Mouse (Mus musculus): Measurements from ENCODE around the gene Atp5h. TPM values are rescaled to one million over a fixed set of nuclear protein-coding genes. Genes with fewer than 3 reads are reported as not detected.

Gene Atp5h
- polyA plus RNA-seq, 1 experiment from 2014 or later = 1,945 TPM

- H3K9ac ChIP-seq (ENCODE audit: low read length) = peak overlapping the region; percentile 60; the same call in 1 of the 2 replicates
- ATAC-seq (replicated peaks; ENCODE audit: extremely low read depth, insufficient read depth, low FRiP score) = no peak
- WGBS = 17% methylated on average over 9 of the region's 9 CpGs
- H3K9me3 ChIP-seq (replicated peaks; ENCODE audit: control insufficient read depth, low read length) = peaks cover 2% of the 10 kb centered on the region; the same call in 1 of the 2 replicates
- H3K27me3 ChIP-seq (ENCODE audit: control insufficient read depth, insufficient read depth, low read length) = no peaks in the 10 kb centered on the region; the same call in 1 of the 2 replicates
- peak overlapping the region; percentile 91 for H3K4me2 ChIP-seq (ENCODE audit: low read depth, low read length)
- H3K36me3 ChIP-seq (ENCODE audit: control insufficient read depth, insufficient read depth) = no peaks in the 10 kb centered on the region
- H3K4me3 ChIP-seq (ENCODE audit: low read length) = peak overlapping the region; percentile 83
- H3K27ac ChIP-seq (ENCODE audit: low read length) = peak overlapping the region; percentile 66
- peaks cover 26% of the 10 kb centered on the region for H3K4me1 ChIP-seq (ENCODE audit: control insufficient read depth, insufficient read depth, low read length)
Measured at GRCm38 (mm10) chr11:115381276-115381675, 38.5 kb downstream of the Atp5h start.

DNA sequence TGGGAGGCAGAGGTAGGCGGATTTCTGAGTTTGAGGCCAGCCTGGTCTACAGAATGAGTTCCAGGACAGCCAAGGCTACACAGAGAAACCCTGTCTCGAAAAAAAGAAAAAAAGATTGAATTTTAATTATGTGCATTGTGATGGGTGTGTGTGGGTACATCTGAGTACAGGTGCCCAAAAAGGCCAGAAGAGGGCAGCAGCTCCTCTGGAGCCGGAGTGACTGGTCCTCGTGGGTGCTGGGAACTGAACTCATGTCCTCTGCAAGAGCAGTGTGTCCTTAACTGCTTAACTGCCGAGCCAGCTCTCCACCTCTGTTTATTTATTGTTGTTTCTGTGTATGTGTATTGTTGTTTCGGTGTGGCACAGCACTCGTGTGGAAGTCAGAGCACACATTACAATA, 41.9 kb downstream of the Atp5h start:
- Histone ChIP-seq H3K4me1 (ENCODE audit: control insufficient read depth, insufficient read depth, low read length) (peaks cover 24% of the 10 kb centered on the region), H3K4me2 (ENCODE audit: low read depth, low read length) (no peak overlapping the region), H3K27me3 (ENCODE audit: control insufficient read depth, insufficient read depth, low read length) (peaks cover 7% of the 10 kb centered on the region; the same call in 1 of the 2 replicates), H3K36me3 (ENCODE audit: control insufficient read depth, insufficient read depth) (no peaks in the 10 kb centered on the region), H3K4me3 (ENCODE audit: low read length) (no peak overlapping the region), H3K27ac (ENCODE audit: low read length) (no peak overlapping the region), H3K9ac (ENCODE audit: low read length) (no peak overlapping the region), H3K9me3 (replicated peaks; ENCODE audit: control insufficient read depth, low read length) (peaks cover 2% of the 10 kb centered on the region; the same call in 1 of the 2 replicates)
- WGBS = 83% methylated on average over 7 of the region's 7 CpGs
- no peak for ATAC-seq (replicated peaks; ENCODE audit: extremely low read depth, insufficient read depth, low FRiP score)

- H3K36me3 ChIP-seq (ENCODE audit: control insufficient read depth, insufficient read depth) = no peaks in the 10 kb centered on the region
- no peak for ATAC-seq (replicated peaks; ENCODE audit: extremely low read depth, insufficient read depth, low FRiP score)
- no peak overlapping the region for H3K4me2 ChIP-seq (ENCODE audit: low read depth, low read length)
- H3K9me3 ChIP-seq (replicated peaks; ENCODE audit: control insufficient read depth, low read length) = peaks cover 2% of the 10 kb centered on the region; the same call in 1 of the 2 replicates
- H3K9ac ChIP-seq (ENCODE audit: low read length) = no peak overlapping the region
- peaks cover 18% of the 10 kb centered on the region for H3K4me1 ChIP-seq (ENCODE audit: control insufficient read depth, insufficient read depth, low read length)
- 80% methylated on average over 4 of the region's 4 CpGs for WGBS
- no peak overlapping the region for H3K27ac ChIP-seq (ENCODE audit: low read length)
- peaks cover 10% of the 10 kb centered on the region; the same call in 1 of the 2 replicates for H3K27me3 ChIP-seq (ENCODE audit: control insufficient read depth, insufficient read depth, low read length)
- no peak overlapping the region for H3K4me3 ChIP-seq (ENCODE audit: low read length)
Measured at GRCm38 (mm10) chr11:115377254-115377653, 42.5 kb downstream of the Atp5h start.

DNA sequence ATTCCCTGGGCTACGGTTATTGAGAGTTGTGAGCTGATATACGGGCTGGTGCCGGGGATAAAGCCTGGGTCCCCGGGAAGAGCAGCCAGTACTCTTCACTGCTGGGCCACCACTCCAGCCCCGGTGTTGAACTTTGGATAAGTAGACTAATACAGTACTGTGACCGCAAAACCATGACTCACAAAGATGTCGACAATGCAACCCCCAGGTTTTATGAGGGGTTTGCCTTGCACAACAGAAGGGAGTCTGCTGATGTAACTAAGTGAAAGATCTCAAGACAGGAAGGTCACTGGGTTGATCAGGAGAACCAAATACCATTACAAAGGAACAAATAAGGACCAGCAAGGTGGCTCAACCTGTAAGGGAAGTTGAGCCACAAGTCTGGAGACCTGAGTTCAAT, 43.0 kb downstream of the Atp5h start:
- H3K4me3 ChIP-seq (ENCODE audit: low read length) = no peak overlapping the region
- H3K9me3 ChIP-seq (replicated peaks; ENCODE audit: control insufficient read depth, low read length) = peaks cover 2% of the 10 kb centered on the region; the same call in 1 of the 2 replicates
- 56% methylated on average over 7 of the region's 7 CpGs for WGBS
- no peak for ATAC-seq (replicated peaks; ENCODE audit: extremely low read depth, insufficient read depth, low FRiP score)
- H3K27me3 ChIP-seq (ENCODE audit: control insufficient read depth, insufficient read depth, low read length) = peaks cover 11% of the 10 kb centered on the region
- no peak overlapping the region for H3K9ac ChIP-seq (ENCODE audit: low read length)
- no peak overlapping the region for H3K4me2 ChIP-seq (ENCODE audit: low read depth, low read length)
- no peaks in the 10 kb centered on the region for H3K36me3 ChIP-seq (ENCODE audit: control insufficient read depth, insufficient read depth)
- peaks cover 18% of the 10 kb centered on the region for H3K4me1 ChIP-seq (ENCODE audit: control insufficient read depth, insufficient read depth, low read length)
- H3K27ac ChIP-seq (ENCODE audit: low read length) = no peak overlapping the region

DNA sequence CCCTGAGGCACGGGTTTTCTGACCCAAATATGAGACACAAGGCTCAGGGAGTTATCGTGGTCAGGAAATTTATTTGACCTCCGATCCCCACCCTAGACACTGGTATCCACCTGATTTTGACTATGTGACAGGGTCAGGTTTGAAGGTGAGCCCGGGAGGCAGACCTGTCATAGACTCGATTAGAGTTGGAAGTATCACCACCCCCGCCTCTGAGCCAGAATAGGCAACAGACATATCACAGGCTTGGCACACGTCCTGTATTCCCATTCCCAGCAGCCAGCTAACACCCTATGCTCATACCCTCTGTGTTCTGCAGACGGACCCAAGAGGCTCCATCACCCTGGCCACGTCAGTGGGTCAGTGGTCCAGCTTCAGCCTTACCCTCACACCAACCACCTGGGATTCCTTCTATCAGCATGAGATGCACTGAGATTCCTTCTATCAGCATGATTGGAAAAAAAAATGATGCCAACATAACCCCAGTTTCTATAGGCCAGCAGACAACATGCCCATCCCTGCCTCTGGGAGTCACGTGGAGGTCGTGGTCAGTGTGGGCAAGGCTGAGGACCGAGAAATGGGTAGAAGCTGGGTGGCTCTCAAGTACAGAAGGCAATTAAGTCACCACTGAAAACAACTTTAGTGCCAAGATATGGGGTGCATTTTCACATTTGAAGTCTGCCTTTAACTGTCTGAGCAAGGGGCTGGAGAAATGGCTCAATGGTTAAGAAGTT, 44.9 kb downstream of the Atp5h start:
- Histone ChIP-seq H3K4me1 (ENCODE audit: control insufficient read depth, insufficient read depth, low read length) (peaks cover 14% of the 10 kb centered on the region), H3K27me3 (ENCODE audit: control insufficient read depth, insufficient read depth, low read length) (peaks cover 24% of the 10 kb centered on the region), H3K9me3 (replicated peaks; ENCODE audit: control insufficient read depth, low read length) (peaks cover 2% of the 10 kb centered on the region; the same call in 1 of the 2 replicates), H3K9ac (ENCODE audit: low read length) (peak overlapping the region; percentile 50), H3K36me3 (ENCODE audit: control insufficient read depth, insufficient read depth) (no peaks in the 10 kb centered on the region), H3K4me2 (ENCODE audit: low read depth, low read length) (peak overlapping the region; percentile 71), H3K27ac (ENCODE audit: low read length) (peak overlapping the region; percentile 6), H3K4me3 (ENCODE audit: low read length) (peak overlapping the region; percentile 47)
- no peak; the same call in 1 of the 2 replicates for ATAC-seq (replicated peaks; ENCODE audit: extremely low read depth, insufficient read depth, low FRiP score)
- whole genome bisulfite sequencing = 45% methylated on average over 12 of the region's 12 CpGs

- H3K9me3 ChIP-seq (replicated peaks; ENCODE audit: control insufficient read depth, low read length) = peaks cover 2% of the 10 kb centered on the region; the same call in 1 of the 2 replicates
- H3K9ac ChIP-seq (ENCODE audit: low read length) = peak overlapping the region; percentile 50
- no peaks in the 10 kb centered on the region for H3K36me3 ChIP-seq (ENCODE audit: control insufficient read depth, insufficient read depth)
- H3K27me3 ChIP-seq (ENCODE audit: control insufficient read depth, insufficient read depth, low read length) = peaks cover 27% of the 10 kb centered on the region
- ATAC-seq (replicated peaks; ENCODE audit: extremely low read depth, insufficient read depth, low FRiP score) = peak; percentile 63
- H3K27ac ChIP-seq (ENCODE audit: low read length) = peak overlapping the region; percentile 6
- H3K4me1 ChIP-seq (ENCODE audit: control insufficient read depth, insufficient read depth, low read length) = peaks cover 14% of the 10 kb centered on the region
- H3K4me2 ChIP-seq (ENCODE audit: low read depth, low read length) = peak overlapping the region; percentile 71
- peak overlapping the region; percentile 47 for H3K4me3 ChIP-seq (ENCODE audit: low read length)
- 1% methylated on average over 30 of the region's 30 CpGs for WGBS
Measured at GRCm38 (mm10) chr11:115373805-115374694, 45.7 kb downstream of the Atp5h start.

DNA sequence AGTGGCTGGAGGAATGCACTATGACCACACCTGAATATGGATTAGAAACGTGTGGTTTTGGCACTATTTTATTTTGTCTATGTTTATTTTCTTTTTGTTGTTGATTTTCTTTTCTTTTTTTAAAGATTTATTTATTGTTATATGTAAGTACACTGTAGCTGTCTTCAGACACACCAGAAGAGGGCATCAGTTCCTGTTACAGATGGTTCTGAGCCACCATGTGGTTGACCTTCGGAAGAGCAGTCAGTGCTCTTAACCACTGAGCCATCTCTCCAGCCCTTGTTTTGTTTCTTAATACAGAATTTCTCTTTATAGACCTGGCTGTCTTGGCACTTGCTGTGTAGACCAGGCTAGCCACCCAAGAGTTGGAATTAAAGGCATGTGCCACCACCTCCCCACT, 47.0 kb downstream of the Atp5h start:
- no peaks in the 10 kb centered on the region for H3K36me3 ChIP-seq (ENCODE audit: control insufficient read depth, insufficient read depth)
- H3K9ac ChIP-seq (ENCODE audit: low read length) = no peak overlapping the region
- H3K27ac ChIP-seq (ENCODE audit: low read length) = no peak overlapping the region
- H3K4me1 ChIP-seq (ENCODE audit: control insufficient read depth, insufficient read depth, low read length) = peaks cover 14% of the 10 kb centered on the region
- whole genome bisulfite sequencing = 60% methylated on average over 2 of the region's 2 CpGs
- peaks cover 27% of the 10 kb centered on the region for H3K27me3 ChIP-seq (ENCODE audit: control insufficient read depth, insufficient read depth, low read length)
- no peak overlapping the region for H3K4me2 ChIP-seq (ENCODE audit: low read depth, low read length)
- ATAC-seq (replicated peaks; ENCODE audit: extremely low read depth, insufficient read depth, low FRiP score) = no peak
- H3K4me3 ChIP-seq (ENCODE audit: low read length) = no peak overlapping the region
- H3K9me3 ChIP-seq (replicated peaks; ENCODE audit: control insufficient read depth, low read length) = no peaks in the 10 kb centered on the region

DNA sequence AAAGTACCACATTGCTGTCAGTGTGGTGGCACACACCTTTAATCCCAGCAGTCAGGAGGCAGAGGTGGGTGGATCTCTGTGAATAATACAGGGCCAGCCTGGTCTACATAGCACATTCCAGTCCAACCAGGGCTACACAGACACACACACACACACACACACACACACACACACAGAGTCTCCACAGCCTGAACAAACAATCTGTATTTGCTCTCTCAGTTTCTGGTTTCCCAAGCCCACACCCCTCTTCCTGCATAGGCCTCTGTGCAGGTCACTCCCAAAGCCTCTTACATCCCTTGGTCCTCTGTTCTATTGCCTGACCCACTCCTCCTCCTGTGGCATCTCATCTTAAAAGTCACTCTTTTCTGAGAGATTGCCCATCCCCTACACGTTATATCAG, 47.7 kb downstream of the Atp5h start:
- Histone ChIP-seq H3K27ac (ENCODE audit: low read length) (no peak overlapping the region), H3K4me2 (ENCODE audit: low read depth, low read length) (no peak overlapping the region), H3K36me3 (ENCODE audit: control insufficient read depth, insufficient read depth) (no peaks in the 10 kb centered on the region), H3K27me3 (ENCODE audit: control insufficient read depth, insufficient read depth, low read length) (peaks cover 31% of the 10 kb centered on the region), H3K4me1 (ENCODE audit: control insufficient read depth, insufficient read depth, low read length) (peaks cover 16% of the 10 kb centered on the region), H3K9me3 (replicated peaks; ENCODE audit: control insufficient read depth, low read length) (no peaks in the 10 kb centered on the region), H3K4me3 (ENCODE audit: low read length) (no peak overlapping the region), H3K9ac (ENCODE audit: low read length) (no peak overlapping the region)
- 51% methylated on average over 1 of the region's 1 CpGs for WGBS
- no peak for ATAC-seq (replicated peaks; ENCODE audit: extremely low read depth, insufficient read depth, low FRiP score)

Data from heart, embryonic 16.5 days (tissue).